Mouse (Mus musculus) ovary, adult 10 weeks (tissue): Measurements from ENCODE around the gene Rhox2c. TPM values are rescaled to one million over a fixed set of nuclear protein-coding genes. Genes with fewer than 3 reads are reported as not detected.

ENCODE experiments used
- polyA plus RNA-seq: library from polyadenylated mRNA; stranded (reverse); fragments of 350-450 nt; fragmentation: Illumina TruSeq; extraction: RNeasy Lipid Tissue Mini Kit (QIAGEN cat#74804); gene quantifications from one replicate; pipeline ENCODE4 v1.2.3, GENCODE M21; 2014

Rhox2c gene
- not detected for polyA plus RNA-seq

DNA sequence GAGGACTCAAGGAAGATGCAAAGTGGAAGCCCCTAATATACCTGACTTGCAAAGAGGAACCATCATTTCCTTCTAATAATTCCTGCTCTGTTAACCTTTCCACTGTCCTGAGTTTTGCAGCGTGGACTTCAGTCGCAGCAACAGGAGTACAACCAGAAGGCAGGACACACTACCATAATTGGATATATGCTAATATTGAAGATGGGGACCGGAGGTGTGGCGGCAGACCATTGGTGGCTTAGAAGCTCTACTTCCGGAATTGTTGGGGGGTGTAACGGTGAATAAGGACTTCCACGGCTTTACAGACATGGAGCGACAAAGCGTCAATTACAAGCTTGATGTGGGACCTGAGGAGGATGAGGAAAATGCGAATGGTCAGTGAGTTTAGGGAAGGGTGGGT is at the start of gene Rhox2c:
TSS of gene Rhox2c (plus strand) at position 301 of the 400 bp plus-strand sequence.

GRCm38 (mm10) chrX:37411767-37412166 is 41.7 kb upstream of the Rhox2c start, which contains the start of gene Rhox2b:
Gene Rhox2b, plus strand, starts transcription at chrX:37412067.

GRCm38 (mm10) chrX:37432194-37432593 is 21.3 kb upstream of the Rhox2c start, which contains the start of gene Rhox4b:
Gene Rhox4b, plus strand, starts transcription at chrX:37432494.

GRCm38 (mm10) chrX:37458285-37458684 is 4.8 kb downstream of the Rhox2c start, which contains the start of gene Rhox3c:
Gene Rhox3c, plus strand, starts transcription at chrX:37458585.

GRCm38 (mm10) chrX:37480037-37480436 is 26.6 kb downstream of the Rhox2c start, which contains the start of gene Rhox4c:
Gene Rhox4c, plus strand, starts transcription at chrX:37480337.

GRCm38 (mm10) chrX:37514059-37514458 is 60.6 kb downstream of the Rhox2c start, which contains the start of gene Rhox4d:
Gene Rhox4d, plus strand, starts transcription at chrX:37514359.

Other genes starting within 250 kb of the Rhox2c start
- not detected for gene Gm9, start 242.6 kb upstream of the Rhox2c start, polyA plus RNA-seq
- gene Rhox1, start 231.4 kb upstream of the Rhox2c start, polyA plus RNA-seq = not detected
- not detected for gene Rhox2a, start 208.7 kb upstream of the Rhox2c start, polyA plus RNA-seq
- not detected for gene Rhox3a, start 203.8 kb upstream of the Rhox2c start, polyA plus RNA-seq
- not detected for gene Rhox4a, start 188.3 kb upstream of the Rhox2c start, polyA plus RNA-seq
- not detected for gene Rhox3a2, start 73.7 kb upstream of the Rhox2c start, polyA plus RNA-seq
- gene Rhox4a2, start 62.8 kb upstream of the Rhox2c start, polyA plus RNA-seq = not detected
- gene Rhox2b, start 41.6 kb upstream of the Rhox2c start, polyA plus RNA-seq = not detected
- gene Rhox4b, start 21.2 kb upstream of the Rhox2c start, polyA plus RNA-seq = not detected
- not detected for gene Rhox3c, start 4.9 kb downstream of the Rhox2c start, polyA plus RNA-seq
- gene Rhox4c, start 26.7 kb downstream of the Rhox2c start, polyA plus RNA-seq = not detected
- gene Rhox2d, start 39.7 kb downstream of the Rhox2c start, polyA plus RNA-seq = not detected
- gene Rhox4d, start 60.7 kb downstream of the Rhox2c start, polyA plus RNA-seq = not detected
- gene Rhox2e, start 76.8 kb downstream of the Rhox2c start, polyA plus RNA-seq = not detected
- not detected for gene Rhox3e, start 88.3 kb downstream of the Rhox2c start, polyA plus RNA-seq
- gene Rhox4e, start 103.7 kb downstream of the Rhox2c start, polyA plus RNA-seq = not detected
- not detected for gene Rhox2f, start 117.7 kb downstream of the Rhox2c start, polyA plus RNA-seq
- gene Rhox3f, start 127.3 kb downstream of the Rhox2c start, polyA plus RNA-seq = not detected
- gene Rhox4f, start 154.0 kb downstream of the Rhox2c start, polyA plus RNA-seq = not detected
- gene Rhox3g, start 174.9 kb downstream of the Rhox2c start, polyA plus RNA-seq = not detected
- gene Rhox2g, start 189.8 kb downstream of the Rhox2c start, polyA plus RNA-seq = not detected
- not detected for gene Rhox4g, start 197.6 kb downstream of the Rhox2c start, polyA plus RNA-seq
- gene Rhox3h, start 215.1 kb downstream of the Rhox2c start, polyA plus RNA-seq = not detected
- not detected for gene Rhox2h, start 219.6 kb downstream of the Rhox2c start, polyA plus RNA-seq